Mouse (Mus musculus) gastrocnemius, adult 2 months (tissue): ENCODE measurements around the gene Cgas. TPM values are rescaled to one million over a fixed set of nuclear protein-coding genes. Genes with fewer than 3 reads are reported as not detected.
"Not testable (repeated sequence)": the region's sequence is repeated elsewhere in the genome, so short reads cannot be mapped to it uniquely, and the experiment has no call there.

Experiments
- DNase-seq: peaks from one replicate; pipeline ENCODE4 v3.0.0; 2022
- H3K27ac ChIP-seq: fragments of 200-600 bp; 2 replicates; pipeline ENCODE4 v1.8.1; 2022; ENCODE audit warnings: mild to moderate bottlenecking
- H3K4me3 ChIP-seq: fragments of 200-600 bp; 2 replicates; pipeline ENCODE4 v1.8.1; 2022; ENCODE audit warnings: mild to moderate bottlenecking, moderate library complexity
- CTCF ChIP-seq: fragments of 200-600 bp; IDR thresholded peaks from 2 replicates; pipeline ENCODE4 v1.8.1; 2022; ENCODE audit warnings: antibody characterized with exemption, mild to moderate bottlenecking, moderate library complexity
- intact Hi-C: fragments of 180-260 bp; cut with DNase I; formaldehyde crosslinking; loops from one replicate; pipeline ENCODE4 v1.15.1; 2025
- long read RNA-seq, 2 experiments: library from polyadenylated mRNA; stranded (forward); transcript quantifications; one replicate each; pipeline ENCODE4 v2.0.0; 2021
- total RNA-seq, 2 experiments: library from RNA; stranded (reverse); gene quantifications; 2 replicates each; pipeline ENCODE4 v1.2.3; 2021

Gene Cgas
- total RNA-seq: under 1 TPM; 0.08 to 0.11 TPM
- long read RNA-seq, experiment 1: 0 reads
- long read RNA-seq, experiment 2, partial matches to known transcripts: 0 of 1 reads
- long read RNA-seq, experiment 2, other reads (novel, unspliced or antisense): 0 of 1 reads

- intact Hi-C loops: loop anchor here (10.0 kb wide), 1 partner anchor 528 kb away; the partner anchor contains the start of gene Elovl5
- H3K4me3 ChIP-seq: peak within 1 kb of the TSS; percentile 75
- peak; percentile 78 for DNase-seq
- no peak for TF ChIP-seq CTCF
- H3K27ac ChIP-seq: peak within 1 kb of the TSS; percentile 49
Observed at GRCm38 (mm10) chr9:78442579-78443392, at the start of gene Cgas. Gene Cgas, minus strand, starts transcription at chr9:78443237.

GRCm38 (mm10) chr9:78492254-78492653, 49.2 kb upstream of the Cgas start:
- Histone ChIP-seq H3K4me3 (no peak overlapping the region), H3K27ac (no peak overlapping the region)
- TF ChIP-seq CTCF: no peak
- no peak for DNase-seq
- intact Hi-C loops: no loop called here

- H3K4me3 ChIP-seq: no peak overlapping the region
- H3K27ac ChIP-seq: no peak overlapping the region
- no peak for TF ChIP-seq CTCF
- intact Hi-C loops: no loop called here
- DNase-seq: no peak
Observed at GRCm38 (mm10) chr9:78491169-78491568, 48.1 kb upstream of the Cgas start.

GRCm38 (mm10) chr9:78488890-78489420, 45.9 kb upstream of the Cgas start, which contains the start of gene Eef1a1:
Gene Eef1a1, minus strand, starts transcription at chr9:78489151.
- peak within 1 kb of the TSS; percentile 66 for H3K4me3 ChIP-seq
- intact Hi-C loops: no loop called here
- peak within 1 kb of the TSS; percentile 84 for H3K27ac ChIP-seq
- peak; percentile 75 for DNase-seq
- TF ChIP-seq CTCF: no peak

- intact Hi-C loops, H3K27ac ChIP-seq, DNase-seq, H3K4me3 ChIP-seq: not testable (repeated sequence)
Observed at GRCm38 (mm10) chr9:78488021-78488420, 45.0 kb upstream of the Cgas start.

GRCm38 (mm10) chr9:78484660-78485059, 41.6 kb upstream of the Cgas start:
- no peak overlapping the region for H3K27ac ChIP-seq
- no peak for DNase-seq
- no peak overlapping the region for H3K4me3 ChIP-seq
- no peak for TF ChIP-seq CTCF
- intact Hi-C loops: no loop called here

- intact Hi-C loops: no loop called here
- Histone ChIP-seq H3K4me3 (peak overlapping the region; percentile 91), H3K27ac (peak overlapping the region; percentile 95)
- no peak for DNase-seq
- TF ChIP-seq CTCF: no peak
Observed at GRCm38 (mm10) chr9:78482386-78482785, 39.3 kb upstream of the Cgas start.

GRCm38 (mm10) chr9:78481423-78482331, 38.6 kb upstream of the Cgas start:
- intact Hi-C loops: no loop called here
- peak overlapping the region; percentile 95 for H3K27ac ChIP-seq
- peak; percentile 94 for DNase-seq
- peak overlapping the region; percentile 91 for H3K4me3 ChIP-seq
- 0 out of 2 replicates have a peak, but pooled peaks have one; percentile 5 for TF ChIP-seq CTCF

GRCm38 (mm10) chr9:78480706-78481358, 37.8 kb upstream of the Cgas start:
- DNase-seq: peak; percentile 77
- H3K4me3 ChIP-seq: peak overlapping the region; percentile 91
- peak overlapping the region; percentile 93 for H3K27ac ChIP-seq
- no peak for TF ChIP-seq CTCF
- intact Hi-C loops: no loop called here

- Histone ChIP-seq H3K4me3 (peak overlapping the region; percentile 91), H3K27ac (peak overlapping the region; percentile 93)
- DNase-seq, intact Hi-C loops: not testable (repeated sequence)
Observed at GRCm38 (mm10) chr9:78480227-78480626, 37.2 kb upstream of the Cgas start.

GRCm38 (mm10) chr9:78479308-78479707, 36.3 kb upstream of the Cgas start:
- H3K27ac ChIP-seq, intact Hi-C loops, DNase-seq: not testable (repeated sequence)

GRCm38 (mm10) chr9:78478009-78478605, 35.1 kb upstream of the Cgas start:
- intact Hi-C loops, H3K4me3 ChIP-seq, H3K27ac ChIP-seq, DNase-seq: not testable (repeated sequence)

More at GRCm38 (mm10) chr9:78479308-78479707, 36.3 kb upstream of the Cgas start:
- peak overlapping the region; percentile 40 for H3K4me3 ChIP-seq
